8 mouse cellular contexts compared by ENCODE assay signal in genomic region chr3:9610426-9610825, GRCm38 (mm10). TPM values are rescaled to one million over a fixed set of nuclear protein-coding genes. Genes with fewer than 3 reads are reported as not detected.
A peak's percentile ranks its signal among the peaks of the same experiment; 100 is the strongest.
DNase-seq lines count a peak whose midpoint lies in the region; ATAC-seq and TF ChIP-seq lines count a peak whose summit lies in the region.

No protein-coding gene starts in this region.

- no peak for DNase-seq in kidney, postnatal 14 days
- DNase-seq in intestine, embryonic 14.5 days (ENCODE audit: low spot score) = no peak
- DNase-seq in right cerebral cortex, postnatal 25 days = no peak
- no peak for DNase-seq in left cerebral cortex, adult 11 months (ENCODE audit: low spot score)
- DNase-seq in adrenal gland, postnatal 36 days = no peak

- H3ac ChIP-seq in myocyte (ENCODE audit: control insufficient read depth, insufficient read length) = no peak overlapping the region

- H3K4me2 ChIP-seq in kidney, embryonic 14.5 days (replicated peaks; ENCODE audit: low read depth, low read length) = no peak overlapping the region
- peak overlapping the region; percentile 80 for H3K4me2 ChIP-seq in embryonic facial prominence, embryonic 12.5 days (replicated peaks)
- peak overlapping the region; percentile 89 for H3K4me2 ChIP-seq in intestine, embryonic 14.5 days (ENCODE audit: low read length)
- peak overlapping the region; percentile 42 for H3K4me2 ChIP-seq in myocyte (ENCODE audit: low read depth)

- H3K9ac ChIP-seq in kidney, embryonic 14.5 days (ENCODE audit: low read depth, low read length) = no peak overlapping the region
- no peak overlapping the region for H3K9ac ChIP-seq in embryonic facial prominence, embryonic 12.5 days
- H3K9ac ChIP-seq in intestine, embryonic 14.5 days (ENCODE audit: low read length) = no peak overlapping the region

- H3K27me3 ChIP-seq in kidney, embryonic 14.5 days (ENCODE audit: control insufficient read depth, insufficient read depth, low read length) = no peaks in the 10 kb centered on the region
- H3K27me3 ChIP-seq in embryonic facial prominence, embryonic 12.5 days = no peaks in the 10 kb centered on the region
- no peaks in the 10 kb centered on the region for H3K27me3 ChIP-seq in intestine, embryonic 14.5 days (replicated peaks; ENCODE audit: control insufficient read depth, insufficient read depth, low read length)
- H3K27me3 ChIP-seq in myocyte (ENCODE audit: control insufficient read depth, insufficient read depth, insufficient read length) = peaks cover 6% of the 10 kb centered on the region

- H3K79me2 ChIP-seq in myocyte (ENCODE audit: control insufficient read depth, insufficient read depth) = no peaks in the 10 kb centered on the region

- peaks cover 23% of the 10 kb centered on the region for H3K4me1 ChIP-seq in kidney, embryonic 14.5 days (ENCODE audit: control insufficient read depth, insufficient read depth, low read length)
- peaks cover 29% of the 10 kb centered on the region for H3K4me1 ChIP-seq in embryonic facial prominence, embryonic 12.5 days
- H3K4me1 ChIP-seq in intestine, embryonic 14.5 days (replicated peaks; ENCODE audit: control insufficient read depth, insufficient read depth, low read length) = peaks cover 16% of the 10 kb centered on the region

- no peak for ATAC-seq in kidney, embryonic 14.5 days (ENCODE audit: low FRiP score, low TSS enrichment)
- ATAC-seq in embryonic facial prominence, embryonic 12.5 days (ENCODE audit: insufficient number of reproducible peaks, insufficient read depth, low FRiP score, low TSS enrichment) = peak; percentile 16; the same call in 1 of the 2 replicates
- no peak for ATAC-seq in intestine, embryonic 14.5 days (replicated peaks; ENCODE audit: low FRiP score, low TSS enrichment, low read depth)

- 85% methylated on average over 2 of the region's 2 CpGs for WGBS in kidney, embryonic 14.5 days
- WGBS in embryonic facial prominence, embryonic 12.5 days = 79% methylated on average over 2 of the region's 2 CpGs
- WGBS in intestine, embryonic 14.5 days = 73% methylated on average over 2 of the region's 2 CpGs

- H3K4me3 ChIP-seq in kidney, embryonic 14.5 days (ENCODE audit: low read length) = peak overlapping the region; percentile 88; the same call in 1 of the 2 replicates
- peak overlapping the region; percentile 81; the same call in 1 of the 2 replicates for H3K4me3 ChIP-seq in embryonic facial prominence, embryonic 12.5 days
- H3K4me3 ChIP-seq in intestine, embryonic 14.5 days (ENCODE audit: low read depth, low read length) = no peak overlapping the region
- peak overlapping the region; percentile 51 for H3K4me3 ChIP-seq in myocyte

- no peaks in the 10 kb centered on the region for H3K36me3 ChIP-seq in kidney, embryonic 14.5 days (ENCODE audit: control insufficient read depth, insufficient read depth, low read length)
- H3K36me3 ChIP-seq in embryonic facial prominence, embryonic 12.5 days = no peaks in the 10 kb centered on the region
- H3K36me3 ChIP-seq in intestine, embryonic 14.5 days (ENCODE audit: control insufficient read depth, insufficient read depth, low read length) = no peaks in the 10 kb centered on the region
- H3K36me3 ChIP-seq in myocyte (ENCODE audit: control insufficient read depth, insufficient read depth) = no peaks in the 10 kb centered on the region

- H3K9me3 ChIP-seq in kidney, embryonic 14.5 days (ENCODE audit: control insufficient read depth, low read length) = no peaks in the 10 kb centered on the region
- H3K9me3 ChIP-seq in embryonic facial prominence, embryonic 12.5 days = no peaks in the 10 kb centered on the region
- H3K9me3 ChIP-seq in intestine, embryonic 14.5 days (ENCODE audit: control insufficient read depth, low read length) = no peaks in the 10 kb centered on the region

- no peak overlapping the region for H3K27ac ChIP-seq in kidney, embryonic 14.5 days (ENCODE audit: low read depth, low read length)
- H3K27ac ChIP-seq in embryonic facial prominence, embryonic 12.5 days = no peak overlapping the region
- H3K27ac ChIP-seq in intestine, embryonic 14.5 days (ENCODE audit: low read depth) = 0 out of 2 replicates have a peak overlapping the region, but pooled peaks have one; percentile 90

- TF ChIP-seq POLR2A in myocyte (IDR thresholded peaks at IDR 0.05; ENCODE audit: insufficient read length, low read depth) = no peak

TF ChIP-seq in myocyte, 11 proteins besides CTCF, POLR2A, EP300 and RAD21:
- TF ChIP-seq E2F4 (IDR thresholded peaks at IDR 0.05; ENCODE audit: insufficient read depth) = no peak
- TF ChIP-seq POLR2AphosphoS2 (IDR thresholded peaks at IDR 0.05; ENCODE audit: insufficient read length, low read depth) = no peak
- no peak for TF ChIP-seq TCF3 (IDR thresholded peaks at IDR 0.05; ENCODE audit: insufficient read length, low read depth)
- TF ChIP-seq CEBPB (IDR thresholded peaks at IDR 0.05; ENCODE audit: insufficient read depth, poor library complexity, severe bottlenecking) = no peak
- no peak for TF ChIP-seq REST (IDR thresholded peaks at IDR 0.05; ENCODE audit: insufficient read depth, insufficient read length)
- TF ChIP-seq MAX (IDR thresholded peaks at IDR 0.05; ENCODE audit: low read depth) = no peak
- no peak for TF ChIP-seq USF1 (IDR thresholded peaks at IDR 0.05; ENCODE audit: low read depth)
- no peak for TF ChIP-seq MYOG (IDR thresholded peaks at IDR 0.05; ENCODE audit: control insufficient read depth in 1 of 3, insufficient read depth in 1 of 3, insufficient read length in 2 of 3, low read depth in 2 of 3)
- no peak for TF ChIP-seq MYOD1 (IDR thresholded peaks at IDR 0.05; ENCODE audit: control insufficient read depth in 1 of 3, insufficient read length in 2 of 3, low read depth in 2 of 3)
- TF ChIP-seq TCF12 (IDR thresholded peaks at IDR 0.05; ENCODE audit: insufficient read depth, poor library complexity, severe bottlenecking) = no peak
- TF ChIP-seq SRF (IDR thresholded peaks at IDR 0.05; ENCODE audit: control insufficient read depth, insufficient read length, low read depth) = no peak

RNA-seq across cellular contexts. Expression of gene Zfp704, which starts 0.5 kb away (rescaled TPM):
- polyA plus RNA-seq in kidney, embryonic 14.5 days (2014; fragmentation: Nextera tagmentation; extraction: Ambion mirVana) = 11.7 and 14.8 TPM in 2 replicates
- polyA plus RNA-seq in embryonic facial prominence, embryonic 12.5 days (2016; fragmentation: Nextera tagmentation; extraction: Ambion mirVana) = 8.8 and 9.3 TPM in 2 replicates
- 9.5 and 12.0 TPM in 2 replicates for polyA plus RNA-seq in intestine, embryonic 14.5 days (2014; fragmentation: Nextera tagmentation; extraction: Ambion mirVana)
- 0.80 TPM for polyA plus RNA-seq in myocyte (2012; fragmentation: generic; extraction: Trizol)
- total RNA-seq in adrenal gland, postnatal 36 days (2021) = 10 to 100 TPM; 11.7 to 15.3 TPM
